Mouse (Mus musculus) stomach, postnatal 0 days (tissue): ENCODE data around the gene Hoxa3. TPM values are rescaled to one million over a fixed set of nuclear protein-coding genes. Genes with fewer than 3 reads are reported as not detected.

Experiments
- ATAC-seq: fragments of 200-750 bp; cut with Nextera tagmentation; 2 replicates; pipeline ENCODE4 v1.8.0; 2017; ENCODE audit not compliant: low FRiP score, low TSS enrichment
- DNase-seq: peaks from one replicate; pipeline ENCODE4 v3.0.0-alpha.2; 2016; ENCODE audit warnings: low spot score
- H3K27ac ChIP-seq: fragments of 300-500 bp; sonication (generic); replicated peaks from 2 replicates; pipeline ENCODE4 v1.5.1; 2014; ENCODE audit warnings: mild to moderate bottlenecking, control low read depth
- H3K27me3 ChIP-seq: fragments of 300-500 bp; sonication (generic); 2 replicates; pipeline ENCODE4 v1.6.1; 2014; ENCODE audit warnings: low read length; ENCODE audit not compliant: control insufficient read depth, insufficient read depth
- H3K36me3 ChIP-seq: fragments of 300-500 bp; sonication (generic); 2 replicates; pipeline ENCODE4 v1.6.1; 2014; ENCODE audit warnings: low read length, mixed read lengths; ENCODE audit not compliant: control insufficient read depth, insufficient read depth
- H3K4me1 ChIP-seq: fragments of 300-500 bp; sonication (generic); replicated peaks from 2 replicates; pipeline ENCODE4 v1.6.1; 2014; ENCODE audit warnings: antibody characterized with exemption; ENCODE audit not compliant: control insufficient read depth, insufficient read depth
- H3K4me2 ChIP-seq: fragments of 300-500 bp; sonication (generic); replicated peaks from 2 replicates; pipeline ENCODE4 v1.6.1; 2014; ENCODE audit warnings: low read depth, mild to moderate bottlenecking, control low read depth, moderate library complexity
- H3K4me3 ChIP-seq: fragments of 300-500 bp; sonication (generic); 2 replicates; pipeline ENCODE4 v1.5.1; 2014; ENCODE audit warnings: low read depth, low read length, control low read depth
- H3K9ac ChIP-seq: fragments of 300-500 bp; sonication (generic); 2 replicates; pipeline ENCODE4 v1.6.1; 2014; ENCODE audit warnings: mild to moderate bottlenecking, low read length, control low read depth, mixed read lengths
- H3K9me3 ChIP-seq: fragments of 300-500 bp; sonication (generic); 2 replicates; pipeline ENCODE4 v1.6.1; 2016; ENCODE audit warnings: low read length; ENCODE audit not compliant: control insufficient read depth
- CTCF ChIP-seq: IDR thresholded peaks from 2 replicates; pipeline ENCODE4 v1.5.1; 2016; ENCODE audit warnings: antibody characterized with exemption, low read depth, mild to moderate bottlenecking, moderate library complexity
- EP300 ChIP-seq: optimal IDR thresholded peaks from 2 replicates; pipeline ENCODE3; 2016; ENCODE audit warnings: antibody characterized with exemption
- WGBS: fragments of 180-500 bp; shearing (Covaris S2); extraction: QIAGEN DNeasy Blood & Tissue Kit; methylation state at CpG from one replicate; pipeline ENCODE4 v1.1.7; 2014; 5-methylcytosine and 5-hydroxymethylcytosine counted together
- polyA plus RNA-seq: library from polyadenylated mRNA; unstranded; fragments of >200 nt; fragmentation: Nextera tagmentation; extraction: Ambion mirVana; gene quantifications from 2 replicates; pipeline ENCODE4 v1.2.1, GENCODE M21; 2015

Hoxa3 gene
- polyA plus RNA-seq, 1 experiment from 2014 or later, result 2.8 TPM

DNA sequence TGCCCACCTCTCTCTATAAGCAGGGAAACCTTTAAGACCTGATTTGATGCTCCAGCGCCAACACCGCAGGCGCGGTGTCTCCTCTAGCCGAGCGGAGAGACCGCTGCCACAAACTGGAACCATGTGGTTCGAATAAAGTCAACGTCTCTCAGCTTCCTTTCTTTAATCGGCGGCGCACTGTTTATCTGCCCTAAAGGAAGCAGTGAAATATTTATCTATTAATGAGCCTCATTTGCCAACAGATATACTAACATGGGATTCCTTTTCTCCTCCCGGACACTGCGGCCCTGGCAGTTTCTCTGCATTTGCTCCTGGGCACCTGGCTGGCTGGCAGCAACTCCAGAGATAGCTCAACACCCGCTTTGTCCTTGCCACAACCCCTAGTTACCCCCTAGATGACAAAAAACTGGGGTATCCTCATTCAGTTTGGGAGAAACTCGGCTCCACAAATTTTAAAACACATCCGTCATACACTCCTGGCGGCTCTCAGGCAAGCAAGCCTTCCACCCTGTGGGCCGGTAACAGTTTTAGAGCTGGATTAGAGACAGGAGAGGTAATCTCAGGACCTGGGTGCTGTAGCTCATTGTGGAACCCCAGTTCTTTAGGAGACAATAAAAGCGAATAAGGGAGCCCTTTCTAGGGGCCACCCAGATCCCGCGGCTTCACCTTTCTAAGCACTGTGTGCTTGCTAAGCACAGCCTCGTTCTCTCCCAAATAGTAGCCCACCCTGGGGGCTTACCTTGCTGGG lies 4.9 kb upstream of the Hoxa3 start:
- H3K4me3 ChIP-seq, result peak overlapping the region; percentile 43
- DNase-seq (no peak), ATAC-seq (no peak)
- H3K27ac ChIP-seq, result peak overlapping the region; percentile 58; the same call in 1 of the 2 replicates
- H3K4me1 ChIP-seq, result no peaks in the 10 kb centered on the region
- 14% methylated on average over 23 of the region's 23 CpGs for WGBS
- peak overlapping the region; percentile 53 for H3K4me2 ChIP-seq
- peak overlapping the region; percentile 60; the same call in 1 of the 2 replicates for H3K9ac ChIP-seq
- no peaks in the 10 kb centered on the region for H3K9me3 ChIP-seq
- TF ChIP-seq CTCF, result no peak
- TF ChIP-seq EP300, result no peak
- no peaks in the 10 kb centered on the region for H3K36me3 ChIP-seq
- H3K27me3 ChIP-seq, result peaks cover 37% of the 10 kb centered on the region; the same call in 1 of the 2 replicates

DNA sequence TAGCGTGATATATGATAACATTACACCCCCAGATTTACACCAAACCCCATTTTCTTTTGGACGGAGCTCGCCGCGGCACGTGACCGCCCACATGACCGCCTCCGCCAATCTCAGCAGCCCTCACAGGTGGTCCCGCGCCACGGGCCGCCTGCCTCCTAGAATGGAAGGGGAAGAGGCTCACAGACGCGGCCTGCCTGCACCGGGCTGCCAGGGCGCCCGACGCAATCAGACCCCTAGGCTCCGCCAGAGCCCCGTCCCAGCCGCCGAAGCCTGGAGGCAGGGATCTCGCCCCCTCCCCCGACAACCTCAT lies 4.3 kb upstream of the Hoxa3 start:
- ATAC-seq, result peak; percentile 58; the same call in 1 of the 2 replicates
- H3K27me3 ChIP-seq, result peaks cover 37% of the 10 kb centered on the region; the same call in 1 of the 2 replicates
- H3K36me3 ChIP-seq, result no peaks in the 10 kb centered on the region
- H3K9me3 ChIP-seq, result no peaks in the 10 kb centered on the region
- no peaks in the 10 kb centered on the region for H3K4me1 ChIP-seq
- peak overlapping the region; percentile 58; the same call in 1 of the 2 replicates for H3K27ac ChIP-seq
- H3K4me3 ChIP-seq, result peak overlapping the region; percentile 43
- no peak for DNase-seq
- WGBS, result 0% methylated on average over 25 of the region's 25 CpGs
- no peak for TF ChIP-seq EP300
- TF ChIP-seq CTCF, result no peak
- peak overlapping the region; percentile 53 for H3K4me2 ChIP-seq
- H3K9ac ChIP-seq, result peak overlapping the region; percentile 60; the same call in 1 of the 2 replicates

DNA sequence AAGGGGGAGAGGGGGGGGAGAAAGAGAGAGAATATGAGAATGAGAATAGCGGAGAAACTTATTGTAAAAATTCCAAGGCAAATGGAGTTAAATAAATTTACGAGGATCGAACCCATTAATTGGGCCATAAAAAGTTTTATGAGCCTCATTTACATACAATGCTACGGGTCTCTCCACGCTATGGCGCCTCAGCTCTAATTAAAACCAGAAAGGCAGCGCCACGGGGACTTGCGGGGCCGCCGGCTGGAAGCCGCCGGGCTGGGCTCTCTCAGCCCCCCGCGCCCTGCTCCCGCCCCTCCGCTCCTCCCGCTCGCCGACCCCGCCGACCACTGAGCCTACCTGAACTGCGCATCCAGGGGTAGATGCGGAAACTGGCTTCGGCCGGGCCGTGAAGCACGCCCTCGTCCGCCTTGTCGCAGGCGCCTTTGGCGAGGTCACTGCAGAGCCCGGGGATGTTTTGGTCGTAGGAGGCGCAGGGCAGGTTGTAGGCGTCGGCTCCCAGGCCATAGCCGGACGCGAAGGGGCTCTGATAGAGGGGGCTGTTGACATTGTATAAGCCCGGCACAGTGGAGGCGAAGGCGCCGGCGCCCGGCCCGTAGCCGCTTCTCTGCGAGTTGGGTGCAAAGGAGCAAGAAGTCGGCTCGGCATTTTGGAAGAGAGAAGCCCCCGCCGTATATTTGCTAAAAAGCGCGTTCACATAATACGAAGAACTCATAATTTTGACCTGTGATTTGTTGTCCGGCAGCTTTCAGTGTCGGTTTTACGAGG lies 3.7 kb upstream of the Hoxa3 start:
- DNase-seq (no peak), ATAC-seq (no peak)

DNA sequence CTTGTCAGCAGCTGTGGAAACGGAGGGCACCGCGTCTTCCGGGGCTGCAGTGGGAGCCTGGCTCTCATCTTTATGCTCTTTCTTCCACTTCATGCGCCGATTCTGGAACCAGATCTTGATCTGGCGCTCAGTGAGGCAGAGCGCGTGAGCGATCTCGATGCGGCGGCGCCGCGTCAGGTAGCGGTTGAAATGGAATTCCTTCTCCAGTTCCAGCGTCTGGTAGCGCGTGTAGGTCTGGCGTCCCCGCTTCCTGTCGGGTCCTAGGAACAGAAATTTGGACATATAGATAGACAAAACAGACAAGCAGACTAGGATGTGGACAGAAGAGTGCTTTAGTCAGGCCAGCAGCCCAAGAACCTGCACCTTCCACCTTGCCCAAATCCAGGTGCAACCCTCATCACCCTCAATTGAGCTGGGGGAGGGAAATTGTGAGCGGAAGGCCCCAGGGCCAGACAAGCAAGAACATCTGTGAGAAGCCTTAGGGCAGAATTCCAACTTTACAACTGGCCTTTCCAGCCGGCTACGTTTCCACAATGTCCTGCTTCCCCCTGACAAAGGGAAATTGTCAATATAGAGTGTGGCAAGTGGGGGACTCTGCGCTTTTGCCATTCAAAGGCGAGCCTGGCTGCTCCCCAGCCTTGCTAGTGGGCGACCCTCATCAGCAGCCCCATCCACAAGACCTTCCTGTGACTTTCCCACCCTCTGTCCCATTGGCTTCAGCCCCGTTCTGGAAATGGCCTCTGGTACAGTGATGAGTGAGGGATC lies 2.8 kb upstream of the Hoxa3 start:
- H3K4me3 ChIP-seq, result peak overlapping the region; percentile 43
- ATAC-seq, result no peak
- no peaks in the 10 kb centered on the region for H3K4me1 ChIP-seq
- WGBS, result 4% methylated on average over 30 of the region's 30 CpGs
- H3K27ac ChIP-seq, result no peak overlapping the region
- TF ChIP-seq CTCF, result no peak
- TF ChIP-seq EP300, result no peak
- H3K9me3 ChIP-seq, result no peaks in the 10 kb centered on the region
- no peak overlapping the region for H3K9ac ChIP-seq
- no peaks in the 10 kb centered on the region for H3K36me3 ChIP-seq
- no peak for DNase-seq
- peak overlapping the region; percentile 53 for H3K4me2 ChIP-seq
- peaks cover 28% of the 10 kb centered on the region; the same call in 1 of the 2 replicates for H3K27me3 ChIP-seq

More for the DNA sequence above, 3.7 kb upstream of the Hoxa3 start:
- H3K9me3 ChIP-seq, result no peaks in the 10 kb centered on the region
- H3K4me3 ChIP-seq, result peak overlapping the region; percentile 43
- H3K4me2 ChIP-seq, result peak overlapping the region; percentile 53
- H3K4me1 ChIP-seq, result no peaks in the 10 kb centered on the region
- 3% methylated on average over 57 of the region's 60 CpGs for WGBS
- peak overlapping the region; percentile 61; the same call in 1 of the 2 replicates for H3K27ac ChIP-seq
- H3K36me3 ChIP-seq, result no peaks in the 10 kb centered on the region
- H3K27me3 ChIP-seq, result peaks cover 32% of the 10 kb centered on the region; the same call in 1 of the 2 replicates
- no peak for TF ChIP-seq EP300
- TF ChIP-seq CTCF, result no peak
- H3K9ac ChIP-seq, result peak overlapping the region; percentile 56

DNA sequence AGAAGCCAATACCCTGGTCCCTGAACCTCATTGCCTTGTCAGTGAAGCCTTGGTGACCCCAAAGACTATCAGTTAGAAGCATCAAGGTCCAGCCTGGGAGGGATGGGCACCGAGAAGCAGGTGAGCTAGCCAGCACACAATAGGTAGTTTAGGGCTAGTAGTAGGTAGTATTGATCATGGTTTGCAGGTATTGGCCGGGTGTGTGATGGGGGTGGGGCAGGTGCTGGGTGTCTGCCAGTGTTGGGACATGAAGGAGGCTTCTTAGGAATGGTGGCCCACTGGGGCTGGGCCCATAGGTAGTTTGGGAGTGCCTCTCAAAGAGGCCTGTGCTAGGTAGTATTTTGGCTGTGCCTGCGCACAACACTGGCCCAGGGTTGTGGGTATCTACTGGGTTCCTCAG lies 1.9 kb upstream of the Hoxa3 start:
- Histone ChIP-seq H3K27ac (no peak overlapping the region), H3K4me3 (peak overlapping the region; percentile 1; the same call in 1 of the 2 replicates), H3K9ac (no peak overlapping the region), H3K9me3 (no peaks in the 10 kb centered on the region), H3K36me3 (no peaks in the 10 kb centered on the region), H3K27me3 (peaks cover 23% of the 10 kb centered on the region; the same call in 1 of the 2 replicates), H3K4me2 (peak overlapping the region; percentile 53; the same call in 1 of the 2 replicates), H3K4me1 (no peaks in the 10 kb centered on the region)
- TF ChIP-seq CTCF (no peak), EP300 (no peak)
- no peak for ATAC-seq
- no peak for DNase-seq
- 32% methylated on average over 3 of the region's 3 CpGs for WGBS
